Mouse (Mus musculus): Measurements from ENCODE around the gene Far2. TPM values are rescaled to one million over a fixed set of nuclear protein-coding genes. Genes with fewer than 3 reads are reported as not detected.

Gene Far2
- polyA plus RNA-seq (2015; fragmentation: Nextera tagmentation; extraction: Ambion mirVana) = 1.1 and 1.2 TPM in 2 replicates

DNA sequence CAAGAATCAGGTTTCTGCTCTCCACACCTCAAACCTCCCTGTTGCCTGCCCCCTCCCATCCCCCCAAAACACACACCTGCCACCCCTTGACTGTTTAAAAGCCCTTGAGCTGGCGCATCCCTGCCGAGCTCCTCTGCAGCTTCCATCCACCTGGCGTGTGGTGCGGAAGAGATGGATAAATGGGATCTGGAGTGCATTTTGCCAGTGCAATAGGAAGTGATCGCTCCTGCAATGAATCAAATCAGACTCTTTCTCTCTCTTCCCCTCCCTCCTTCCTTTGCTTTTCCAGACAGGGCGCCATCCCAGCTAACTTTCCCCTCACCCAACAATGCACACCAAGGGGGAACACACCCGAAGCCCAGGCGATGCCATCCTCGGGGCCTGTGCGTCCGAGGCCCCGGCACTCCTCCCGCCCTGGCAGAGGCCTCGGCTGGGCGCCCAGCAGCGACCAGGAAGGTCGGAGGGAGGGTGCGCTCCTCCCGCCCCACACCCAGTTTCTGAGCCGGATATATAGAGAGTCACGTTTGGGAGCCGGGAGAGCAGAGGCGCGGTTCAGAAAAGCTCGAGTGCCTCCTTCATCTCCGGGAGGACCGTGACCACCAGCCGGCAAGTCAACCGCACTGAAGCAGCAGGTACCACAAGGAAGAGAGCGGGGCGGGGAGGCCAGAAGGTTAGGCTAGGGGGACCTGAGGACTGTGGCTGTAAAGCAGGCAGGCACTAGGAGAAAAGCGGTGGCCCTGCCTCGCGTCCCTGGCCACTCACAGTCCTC, at the start of gene Far2:
Gene Far2 (plus strand): TSS at position 379 of the 769 bp plus-strand sequence.
- 0 out of 2 replicates have a peak within 1 kb of the TSS, but pooled peaks have one; percentile 6 for H3K4me2 ChIP-seq (ENCODE audit: low read depth, low read length)
- WGBS (ENCODE audit: insufficient replicate concordance) = 5% methylated on average over 34 of the region's 34 CpGs

DNA sequence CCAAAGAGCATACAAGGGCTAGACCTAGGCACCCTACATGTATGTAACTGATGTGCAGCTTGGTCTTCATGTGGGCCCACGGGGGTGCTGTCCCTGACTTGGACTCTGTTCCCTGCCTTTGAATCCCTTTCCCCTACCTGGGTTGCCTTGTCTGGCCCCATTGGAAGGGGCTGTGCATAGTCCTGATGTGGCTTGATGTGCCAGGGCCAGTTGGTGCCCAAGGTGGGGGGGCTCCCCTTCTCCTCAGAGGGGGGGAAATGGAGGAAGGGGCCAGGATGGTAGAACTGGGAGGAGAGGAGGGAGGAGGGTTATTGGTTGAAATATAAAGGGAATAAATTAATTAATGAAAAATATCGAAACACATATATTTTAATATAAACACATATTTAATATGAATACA, 46.6 kb upstream of the Far2 start:
- no peaks in the 10 kb centered on the region for H3K27me3 ChIP-seq (ENCODE audit: insufficient read depth, low read length)
- no peaks in the 10 kb centered on the region for H3K4me1 ChIP-seq (ENCODE audit: insufficient read depth)
- ATAC-seq = no peak
- TF ChIP-seq EP300 (IDR thresholded peaks at IDR 0.05; ENCODE audit: low read depth) (no peak), CTCF (IDR thresholded peaks at IDR 0.05; ENCODE audit: low read depth) (no peak)
- no peak for DNase-seq
- no peak overlapping the region for H3K9ac ChIP-seq (replicated peaks)
- H3K36me3 ChIP-seq (replicated peaks; ENCODE audit: insufficient read depth, low read length) = no peaks in the 10 kb centered on the region
- no peak overlapping the region for H3K4me3 ChIP-seq (ENCODE audit: low read depth, low read length)
- H3K9me3 ChIP-seq (ENCODE audit: low read length) = no peaks in the 10 kb centered on the region
- WGBS (ENCODE audit: insufficient replicate concordance) = 80% methylated on average over 2 of the region's 2 CpGs
- no peak overlapping the region for H3K27ac ChIP-seq (ENCODE audit: low read depth)
- no peak overlapping the region for H3K4me2 ChIP-seq (ENCODE audit: low read depth, low read length)

More for the DNA sequence above, at the start of gene Far2:
- H3K27ac ChIP-seq (ENCODE audit: low read depth) = no peak within 1 kb of the TSS
- no peaks in the 10 kb centered on the region for H3K4me1 ChIP-seq (ENCODE audit: insufficient read depth)
- H3K9ac ChIP-seq (replicated peaks) = no peak within 1 kb of the TSS
- peaks cover 13% of the 10 kb centered on the region; the same call in 1 of the 2 replicates for H3K27me3 ChIP-seq (ENCODE audit: insufficient read depth, low read length)
- H3K9me3 ChIP-seq (ENCODE audit: low read length) = no peaks in the 10 kb centered on the region
- TF ChIP-seq EP300 (IDR thresholded peaks at IDR 0.05; ENCODE audit: low read depth) (no peak), CTCF (IDR thresholded peaks at IDR 0.05; ENCODE audit: low read depth) (no peak)
- no peaks in the 10 kb centered on the region for H3K36me3 ChIP-seq (replicated peaks; ENCODE audit: insufficient read depth, low read length)
- H3K4me3 ChIP-seq (ENCODE audit: low read depth, low read length) = no peak within 1 kb of the TSS
- DNase-seq (no peak), ATAC-seq (no peak)

DNA sequence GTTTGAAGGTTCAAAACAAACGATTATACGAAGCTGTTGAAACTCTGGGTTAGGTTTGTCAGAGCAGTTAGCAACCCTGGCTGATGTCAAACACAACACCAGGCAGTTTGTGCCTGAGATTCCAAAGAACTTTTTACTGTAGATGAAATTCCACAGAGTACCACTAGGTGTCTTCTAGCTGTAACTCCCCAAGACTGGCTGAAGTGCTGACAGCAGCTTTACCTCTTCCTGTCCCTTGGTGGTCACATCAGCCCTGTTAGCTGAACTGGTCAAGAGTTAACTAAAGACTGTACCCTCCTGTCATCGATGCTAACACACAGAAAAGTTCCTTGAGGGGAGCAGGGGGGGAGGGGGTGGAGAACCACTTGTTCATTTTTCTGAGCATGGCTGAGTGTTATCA, 46.0 kb upstream of the Far2 start:
- ATAC-seq (no peak), DNase-seq (no peak)
- no peak overlapping the region for H3K4me2 ChIP-seq (ENCODE audit: low read depth, low read length)
- H3K4me3 ChIP-seq (ENCODE audit: low read depth, low read length) = no peak overlapping the region
- no peaks in the 10 kb centered on the region for H3K9me3 ChIP-seq (ENCODE audit: low read length)
- no peaks in the 10 kb centered on the region for H3K27me3 ChIP-seq (ENCODE audit: insufficient read depth, low read length)
- H3K9ac ChIP-seq (replicated peaks) = no peak overlapping the region
- H3K36me3 ChIP-seq (replicated peaks; ENCODE audit: insufficient read depth, low read length) = no peaks in the 10 kb centered on the region
- H3K27ac ChIP-seq (ENCODE audit: low read depth) = no peak overlapping the region
- TF ChIP-seq EP300 (IDR thresholded peaks at IDR 0.05; ENCODE audit: low read depth) = no peak
- TF ChIP-seq CTCF (IDR thresholded peaks at IDR 0.05; ENCODE audit: low read depth) = peak; percentile 55
- no peaks in the 10 kb centered on the region for H3K4me1 ChIP-seq (ENCODE audit: insufficient read depth)
- WGBS (ENCODE audit: insufficient replicate concordance) = 30% methylated on average over 3 of the region's 3 CpGs

GRCm38 (mm10) chr6:148006118-148006837, 40.8 kb upstream of the Far2 start:
- DNase-seq (no peak), ATAC-seq (no peak)
- Histone ChIP-seq H3K4me1 (ENCODE audit: insufficient read depth) (no peaks in the 10 kb centered on the region), H3K4me3 (ENCODE audit: low read depth, low read length) (no peak overlapping the region), H3K9ac (replicated peaks) (no peak overlapping the region), H3K36me3 (replicated peaks; ENCODE audit: insufficient read depth, low read length) (no peaks in the 10 kb centered on the region), H3K27me3 (ENCODE audit: insufficient read depth, low read length) (no peaks in the 10 kb centered on the region), H3K9me3 (ENCODE audit: low read length) (no peaks in the 10 kb centered on the region), H3K27ac (ENCODE audit: low read depth) (no peak overlapping the region), H3K4me2 (ENCODE audit: low read depth, low read length) (no peak overlapping the region)
- TF ChIP-seq EP300 (IDR thresholded peaks at IDR 0.05; ENCODE audit: low read depth) (no peak), CTCF (IDR thresholded peaks at IDR 0.05; ENCODE audit: low read depth) (no peak)
- 65% methylated on average over 11 of the region's 11 CpGs for WGBS (ENCODE audit: insufficient replicate concordance)

DNA sequence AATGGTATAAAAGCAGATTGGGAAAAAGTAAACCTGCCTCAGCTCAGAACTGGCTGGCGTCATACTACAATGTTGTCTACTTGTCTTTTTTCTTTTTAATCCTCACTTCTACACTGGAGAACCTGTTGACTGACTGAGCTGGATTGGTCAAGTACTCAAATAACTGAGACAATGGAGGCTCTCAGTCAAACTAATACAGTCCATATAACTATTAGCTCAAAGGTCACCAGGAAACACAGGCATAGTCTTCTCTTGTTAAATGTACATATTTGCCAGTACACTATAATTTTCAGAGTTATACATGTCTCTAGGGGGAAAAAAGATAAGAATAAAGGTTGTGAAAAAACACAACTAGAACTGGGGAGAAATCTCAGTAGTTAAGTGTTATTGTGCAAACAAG, 6.3 kb upstream of the Far2 start:
- no peaks in the 10 kb centered on the region for H3K27me3 ChIP-seq (ENCODE audit: insufficient read depth, low read length)
- H3K4me2 ChIP-seq (ENCODE audit: low read depth, low read length) = no peak overlapping the region
- TF ChIP-seq EP300 (IDR thresholded peaks at IDR 0.05; ENCODE audit: low read depth) (no peak), CTCF (IDR thresholded peaks at IDR 0.05; ENCODE audit: low read depth) (no peak)
- no peaks in the 10 kb centered on the region for H3K36me3 ChIP-seq (replicated peaks; ENCODE audit: insufficient read depth, low read length)
- H3K27ac ChIP-seq (ENCODE audit: low read depth) = no peak overlapping the region
- no peak for DNase-seq
- H3K4me1 ChIP-seq (ENCODE audit: insufficient read depth) = no peaks in the 10 kb centered on the region
- no peaks in the 10 kb centered on the region for H3K9me3 ChIP-seq (ENCODE audit: low read length)
- H3K4me3 ChIP-seq (ENCODE audit: low read depth, low read length) = no peak overlapping the region
- ATAC-seq = no peak
- 86% methylated on average over 1 of the region's 1 CpGs for WGBS (ENCODE audit: insufficient replicate concordance)
- no peak overlapping the region for H3K9ac ChIP-seq (replicated peaks)

- no peak overlapping the region for H3K27ac ChIP-seq (ENCODE audit: low read depth)
- H3K4me2 ChIP-seq (ENCODE audit: low read depth, low read length) = no peak overlapping the region
- no peaks in the 10 kb centered on the region for H3K9me3 ChIP-seq (ENCODE audit: low read length)
- H3K9ac ChIP-seq (replicated peaks) = no peak overlapping the region
- TF ChIP-seq CTCF (IDR thresholded peaks at IDR 0.05; ENCODE audit: low read depth) (no peak), EP300 (IDR thresholded peaks at IDR 0.05; ENCODE audit: low read depth) (no peak)
- H3K4me1 ChIP-seq (ENCODE audit: insufficient read depth) = no peaks in the 10 kb centered on the region
- no peak overlapping the region for H3K4me3 ChIP-seq (ENCODE audit: low read depth, low read length)
- ATAC-seq = no peak
- H3K36me3 ChIP-seq (replicated peaks; ENCODE audit: insufficient read depth, low read length) = no peaks in the 10 kb centered on the region
- no peak for DNase-seq
- H3K27me3 ChIP-seq (ENCODE audit: insufficient read depth, low read length) = peaks cover 13% of the 10 kb centered on the region; the same call in 1 of the 2 replicates
These were observed 560 bp downstream of the Far2 start for GRCm38 (mm10) chr6:148047650-148047988.
